Mouse (Mus musculus) kidney, adult 2 months (tissue): Measurements from ENCODE around the gene Fut11.

ENCODE experiments used
- CTCF ChIP-seq: fragments of 200-500 bp; conservative IDR thresholded peaks from 2 replicates; pipeline ENCODE4 v1.5.1; 2011; ENCODE audit warnings: low read depth, mild to moderate bottlenecking, control low read depth, low read length, moderate library complexity, mixed read lengths; ENCODE audit not compliant: insufficient read depth, insufficient read length
- POLR2A ChIP-seq: fragments of 200-500 bp; IDR thresholded peaks from one replicate; pipeline ENCODE4 v1.6.1; 2011; ENCODE audit warnings: low read depth, low read length, control low read depth

DNA sequence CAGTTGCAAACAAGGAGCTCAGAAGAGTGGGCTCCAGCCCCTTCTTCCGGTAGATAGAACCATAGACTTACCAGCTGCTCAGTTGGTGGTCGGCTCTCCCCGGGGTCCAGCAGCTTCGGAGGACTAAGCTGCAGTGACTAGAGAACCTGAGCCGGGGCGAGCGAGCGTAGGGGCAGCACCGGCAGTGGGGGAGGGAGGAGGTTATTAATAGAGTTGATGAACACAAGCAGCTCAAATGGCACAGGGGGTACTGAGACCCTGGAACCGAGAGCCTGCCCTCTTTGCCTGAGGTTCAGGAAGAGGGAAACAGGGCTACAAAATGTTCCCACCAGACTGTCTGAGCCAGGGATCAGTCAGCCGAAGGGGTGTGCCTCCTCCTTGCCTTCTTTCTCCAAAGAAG lies 38.4 kb upstream of the Fut11 start, which contains the start of gene Myoz1:
- no peak for TF ChIP-seq CTCF
- TF ChIP-seq POLR2A: no peak
